Mouse (Mus musculus) liver, adult 2 months (tissue): ENCODE data around the gene Olfr150.

Experiments used
- CTCF ChIP-seq: fragments of 200-500 bp; IDR thresholded peaks from 2 replicates; pipeline ENCODE4 v1.5.1; 2011; ENCODE audit warnings: low read depth, low read length, control low read depth
- POLR2A ChIP-seq: fragments of 200-500 bp; IDR thresholded peaks from 2 replicates; pipeline ENCODE4 v1.6.1; 2011; ENCODE audit warnings: low read length, control low read depth; ENCODE audit not compliant: insufficient read depth; ENCODE audit errors: extremely low read depth

DNA sequence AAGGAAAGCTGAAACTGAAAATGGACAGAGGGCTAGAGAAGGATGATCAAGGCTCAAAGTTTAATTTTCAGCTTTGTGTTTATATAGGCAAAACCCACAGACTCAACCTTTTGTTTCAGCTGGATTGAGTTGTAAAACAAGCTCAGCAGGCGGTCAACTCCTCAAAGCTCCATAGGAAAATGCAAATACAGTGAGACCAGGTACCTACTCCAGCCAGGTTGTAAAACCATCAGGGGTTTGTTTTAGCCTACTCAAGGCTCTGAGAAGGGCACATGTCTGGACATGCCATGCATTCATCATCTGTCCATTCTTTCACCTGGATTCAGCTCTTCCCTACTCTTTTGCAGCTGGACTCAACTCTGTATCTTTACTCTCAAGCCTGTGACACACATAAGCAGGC, 10.0 kb downstream of the Olfr150 start:
- TF ChIP-seq CTCF (no peak), POLR2A (no peak)
